Mouse (Mus musculus) lung, embryonic 14.5 days (tissue): ENCODE data around the gene Olfr1202. TPM values are rescaled to one million over a fixed set of nuclear protein-coding genes. Genes with fewer than 3 reads are reported as not detected.

Experiments used
- ATAC-seq: fragments of 200-750 bp; cut with Nextera tagmentation; 2 replicates; pipeline ENCODE4 v1.8.0; 2017; ENCODE audit warnings: mild to moderate bottlenecking, moderate TSS enrichment, moderate library complexity; ENCODE audit not compliant: insufficient read depth
- DNase-seq: peaks from one replicate; pipeline ENCODE4 v3.0.0-alpha.2; 2015
- H3K27ac ChIP-seq: fragments of 300-500 bp; sonication (generic); 2 replicates; pipeline ENCODE4 v1.5.1; 2014; ENCODE audit warnings: low read depth, mild to moderate bottlenecking, moderate library complexity
- H3K27me3 ChIP-seq: fragments of 300-500 bp; sonication (generic); 2 replicates; pipeline ENCODE4 v1.6.1; 2014; ENCODE audit warnings: low read length, control low read depth; ENCODE audit not compliant: insufficient read depth
- H3K36me3 ChIP-seq: fragments of 300-500 bp; sonication (generic); 2 replicates; pipeline ENCODE4 v1.6.1; 2014; ENCODE audit warnings: control low read depth; ENCODE audit not compliant: insufficient read depth
- H3K4me1 ChIP-seq: fragments of 300-500 bp; sonication (generic); 2 replicates; pipeline ENCODE4 v1.6.1; 2014; ENCODE audit warnings: antibody characterized with exemption, control low read depth; ENCODE audit not compliant: insufficient read depth
- H3K4me2 ChIP-seq: fragments of 300-500 bp; sonication (generic); 2 replicates; pipeline ENCODE4 v1.6.1; 2014; ENCODE audit warnings: mild to moderate bottlenecking
- H3K4me3 ChIP-seq: fragments of 300-500 bp; sonication (generic); 2 replicates; pipeline ENCODE4 v1.5.1; 2014; ENCODE audit warnings: low read depth, low read length
- H3K9ac ChIP-seq: fragments of 300-500 bp; sonication (generic); 2 replicates; pipeline ENCODE4 v1.6.1; 2014
- H3K9me3 ChIP-seq: fragments of 300-500 bp; sonication (generic); 2 replicates; pipeline ENCODE4 v1.6.1; 2016; ENCODE audit warnings: low read depth, low read length, control low read depth
- CTCF ChIP-seq: IDR thresholded peaks from 2 replicates; pipeline ENCODE4 v1.5.1; 2016; ENCODE audit warnings: antibody characterized with exemption, low read depth
- WGBS: fragments of 180-500 bp; shearing (Covaris S2); extraction: QIAGEN DNeasy Blood & Tissue Kit; methylation state at CpG from one replicate; pipeline ENCODE4 v1.1.7; 2014; 5-methylcytosine and 5-hydroxymethylcytosine counted together
- polyA plus RNA-seq: library from polyadenylated mRNA; unstranded; fragments of >200 nt; fragmentation: Nextera tagmentation; extraction: Ambion mirVana; gene quantifications from 2 replicates; pipeline ENCODE4 v1.2.1, GENCODE M21; 2014

The Olfr1202 gene
- not detected in 2 replicates for polyA plus RNA-seq

GRCm38 (mm10) chr2:88814196-88814595 is at the start of gene Olfr1202:
Olfr1202 (plus strand) TSS chr2:88814496.
- H3K36me3 ChIP-seq: no peaks in the 10 kb centered on the region
- H3K4me3 ChIP-seq: no peak within 1 kb of the TSS
- no peaks in the 10 kb centered on the region for H3K9me3 ChIP-seq
- no peaks in the 10 kb centered on the region for H3K4me1 ChIP-seq
- no peak within 1 kb of the TSS for H3K27ac ChIP-seq
- WGBS: 73% methylated on average over 1 of the region's 1 CpGs
- DNase-seq: no peak
- H3K27me3 ChIP-seq: no peaks in the 10 kb centered on the region
- H3K9ac ChIP-seq: no peak within 1 kb of the TSS
- no peak within 1 kb of the TSS for H3K4me2 ChIP-seq
- TF ChIP-seq CTCF: no peak
- ATAC-seq: no peak

DNA sequence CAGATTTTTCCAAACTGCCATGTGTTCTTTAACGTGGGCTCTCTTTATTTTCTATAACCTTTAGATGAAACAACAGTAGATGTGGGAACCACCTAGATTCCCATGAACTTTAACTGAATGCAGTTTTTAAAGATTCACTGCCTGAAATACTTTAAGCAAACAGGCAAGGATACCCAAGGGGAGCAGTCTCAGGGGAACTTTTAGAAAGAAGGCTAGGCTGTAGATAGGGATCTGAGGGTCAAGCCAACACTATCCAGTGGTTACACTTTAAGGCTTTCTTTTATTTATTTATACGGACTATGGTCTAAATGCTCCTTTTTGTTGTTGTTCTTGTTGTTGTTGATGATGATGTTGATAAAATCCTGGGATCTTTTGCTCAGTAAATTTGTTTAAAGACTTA is 43.9 kb upstream of the Olfr1202 start, which contains the start of gene Olfr1200:
Gene Olfr1200 (minus strand): TSS at position 101 of the 400 bp plus-strand sequence.
- Histone ChIP-seq H3K27me3 (no peaks in the 10 kb centered on the region), H3K4me2 (no peak within 1 kb of the TSS), H3K4me1 (no peaks in the 10 kb centered on the region), H3K27ac (no peak within 1 kb of the TSS), H3K9me3 (no peaks in the 10 kb centered on the region), H3K9ac (no peak within 1 kb of the TSS), H3K36me3 (no peaks in the 10 kb centered on the region), H3K4me3 (no peak within 1 kb of the TSS)
- ATAC-seq (no peak), DNase-seq (no peak)
- no peak for TF ChIP-seq CTCF
- 81% methylated on average over 2 of the region's 2 CpGs for WGBS

GRCm38 (mm10) chr2:88792736-88793135 is 21.6 kb upstream of the Olfr1202 start, which contains the start of gene Olfr1201:
Olfr1201 (plus strand) TSS chr2:88793036.
- no peak for TF ChIP-seq CTCF
- Histone ChIP-seq H3K27ac (no peak within 1 kb of the TSS), H3K4me2 (no peak within 1 kb of the TSS), H3K4me3 (no peak within 1 kb of the TSS), H3K36me3 (no peaks in the 10 kb centered on the region), H3K4me1 (no peaks in the 10 kb centered on the region), H3K27me3 (no peaks in the 10 kb centered on the region), H3K9ac (no peak within 1 kb of the TSS), H3K9me3 (no peaks in the 10 kb centered on the region)
- ATAC-seq: no peak
- 71% methylated on average over 6 of the region's 6 CpGs for WGBS
- no peak for DNase-seq

- Histone ChIP-seq H3K9me3 (no peaks in the 10 kb centered on the region), H3K36me3 (no peaks in the 10 kb centered on the region), H3K27ac (no peak within 1 kb of the TSS), H3K9ac (no peak within 1 kb of the TSS), H3K27me3 (no peaks in the 10 kb centered on the region), H3K4me2 (no peak within 1 kb of the TSS), H3K4me1 (no peaks in the 10 kb centered on the region), H3K4me3 (no peak within 1 kb of the TSS)
- DNase-seq (no peak), ATAC-seq (no peak)
- TF ChIP-seq CTCF: no peak
- 84% methylated on average over 2 of the region's 2 CpGs for WGBS
Measured at GRCm38 (mm10) chr2:88829437-88829836, 15.1 kb downstream of the Olfr1202 start, which contains the start of gene Olfr1205. Olfr1205 (plus strand) TSS chr2:88829737.

DNA sequence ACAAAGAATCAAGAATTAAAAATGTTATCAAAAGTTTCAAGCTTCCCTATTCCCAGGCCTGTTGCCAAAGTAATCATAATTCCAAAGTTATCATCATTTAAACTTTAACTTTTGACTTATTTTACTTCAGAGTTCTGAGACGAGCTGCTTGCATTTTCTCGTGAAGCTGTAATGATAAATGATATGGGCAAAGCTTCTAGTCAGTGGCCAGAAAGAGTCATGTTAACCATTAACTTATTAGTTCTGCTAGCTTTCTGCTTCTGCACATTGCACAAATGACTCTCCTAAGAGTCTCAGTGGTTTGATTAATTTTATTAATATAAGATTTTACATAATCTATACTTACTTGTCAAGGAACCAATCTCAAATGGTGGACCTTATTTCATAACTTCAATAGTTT is 24.2 kb downstream of the Olfr1202 start:
- ATAC-seq (no peak), DNase-seq (no peak)
- H3K9me3 ChIP-seq: no peaks in the 10 kb centered on the region
- no peak for TF ChIP-seq CTCF
- no peak overlapping the region for H3K4me2 ChIP-seq
- H3K4me1 ChIP-seq: no peaks in the 10 kb centered on the region
- no peaks in the 10 kb centered on the region for H3K27me3 ChIP-seq
- no peak overlapping the region for H3K9ac ChIP-seq
- H3K4me3 ChIP-seq: no peak overlapping the region
- WGBS: 44% methylated on average over 2 of the region's 2 CpGs
- no peaks in the 10 kb centered on the region for H3K36me3 ChIP-seq
- H3K27ac ChIP-seq: no peak overlapping the region

GRCm38 (mm10) chr2:88848992-88849391 is 34.7 kb downstream of the Olfr1202 start, which contains the start of gene Olfr1204:
Olfr1204 (plus strand) TSS chr2:88849292.
- Histone ChIP-seq H3K36me3 (no peaks in the 10 kb centered on the region), H3K9me3 (no peaks in the 10 kb centered on the region), H3K4me1 (no peaks in the 10 kb centered on the region), H3K9ac (no peak within 1 kb of the TSS), H3K27ac (no peak within 1 kb of the TSS), H3K4me2 (no peak within 1 kb of the TSS), H3K4me3 (no peak within 1 kb of the TSS), H3K27me3 (no peaks in the 10 kb centered on the region)
- ATAC-seq: no peak
- WGBS: 87% methylated on average over 1 of the region's 1 CpGs
- TF ChIP-seq CTCF: no peak
- DNase-seq: no peak

DNA sequence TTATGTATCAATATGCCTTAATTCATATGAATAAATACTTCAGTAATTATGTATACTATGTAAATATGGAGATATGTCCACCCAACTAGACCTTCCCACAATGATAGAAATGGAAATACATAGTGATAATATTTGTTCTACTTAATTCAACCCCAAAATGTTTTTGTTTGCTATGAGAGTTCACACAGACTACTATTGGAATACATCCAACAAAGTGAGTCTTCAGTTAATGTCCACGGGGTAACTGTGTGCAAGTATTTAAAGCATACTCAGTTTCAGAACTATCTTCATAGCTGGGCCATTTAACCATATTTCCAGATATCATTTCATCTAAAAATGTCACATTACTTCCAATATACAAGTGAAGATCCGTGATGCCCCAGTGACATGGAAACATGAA is 48.6 kb downstream of the Olfr1202 start, which contains the start of gene Olfr1206:
Gene Olfr1206 (plus strand): TSS at position 301 of the 400 bp plus-strand sequence.
- no peaks in the 10 kb centered on the region for H3K9me3 ChIP-seq
- H3K4me1 ChIP-seq: no peaks in the 10 kb centered on the region
- no peaks in the 10 kb centered on the region for H3K27me3 ChIP-seq
- H3K4me3 ChIP-seq: no peak within 1 kb of the TSS
- DNase-seq (no peak), ATAC-seq (no peak)
- no peak for TF ChIP-seq CTCF
- H3K4me2 ChIP-seq: no peak within 1 kb of the TSS
- no peak within 1 kb of the TSS for H3K27ac ChIP-seq
- H3K36me3 ChIP-seq: no peaks in the 10 kb centered on the region
- 66% methylated on average over 2 of the region's 2 CpGs for WGBS
- no peak within 1 kb of the TSS for H3K9ac ChIP-seq

Other genes with a start within 250 kb of the Olfr1202 start
- gene Olfr1189, start 228.0 kb upstream of the Olfr1202 start, polyA plus RNA-seq: not detected in 2 replicates
- not detected in 2 replicates for gene Olfr1191-ps1, start 174.0 kb upstream of the Olfr1202 start, polyA plus RNA-seq
- gene Olfr1192-ps1, start 166.0 kb upstream of the Olfr1202 start, polyA plus RNA-seq: not detected in 2 replicates
- not detected in 2 replicates for gene Olfr1193, start 138.9 kb upstream of the Olfr1202 start, polyA plus RNA-seq
- gene Olfr1195, start 125.3 kb upstream of the Olfr1202 start, polyA plus RNA-seq: not detected in 2 replicates
- not detected in 2 replicates for gene Olfr1196, start 109.9 kb upstream of the Olfr1202 start, polyA plus RNA-seq
- not detected in 2 replicates for gene Olfr1197, start 82.1 kb upstream of the Olfr1202 start, polyA plus RNA-seq
- not detected in 2 replicates for gene Olfr1198, start 63.1 kb upstream of the Olfr1202 start, polyA plus RNA-seq
- not detected in 2 replicates for gene Olfr1199, start 54.0 kb upstream of the Olfr1202 start, polyA plus RNA-seq
- not detected in 2 replicates for gene Olfr1200, start 44.0 kb upstream of the Olfr1202 start, polyA plus RNA-seq
- gene Olfr1201, start 21.5 kb upstream of the Olfr1202 start, polyA plus RNA-seq: not detected in 2 replicates
- not detected in 2 replicates for gene Olfr1205, start 15.2 kb downstream of the Olfr1202 start, polyA plus RNA-seq
- not detected in 2 replicates for gene Olfr1204, start 34.8 kb downstream of the Olfr1202 start, polyA plus RNA-seq
- not detected in 2 replicates for gene Olfr1206, start 48.7 kb downstream of the Olfr1202 start, polyA plus RNA-seq
- gene Olfr1208, start 87.8 kb downstream of the Olfr1202 start, polyA plus RNA-seq: not detected in 2 replicates
- gene Olfr1209, start 100.7 kb downstream of the Olfr1202 start, polyA plus RNA-seq: not detected in 2 replicates
- not detected in 2 replicates for gene Olfr1211, start 123.6 kb downstream of the Olfr1202 start, polyA plus RNA-seq
- not detected in 2 replicates for gene Olfr1212, start 139.5 kb downstream of the Olfr1202 start, polyA plus RNA-seq
- not detected in 2 replicates for gene Gm13762, start 165.8 kb downstream of the Olfr1202 start, polyA plus RNA-seq
- not detected in 2 replicates for gene Olfr1214, start 178.2 kb downstream of the Olfr1202 start, polyA plus RNA-seq
- not detected in 2 replicates for gene Olfr1215, start 192.5 kb downstream of the Olfr1202 start, polyA plus RNA-seq
- gene Olfr1216, start 203.8 kb downstream of the Olfr1202 start, polyA plus RNA-seq: not detected in 2 replicates
- not detected in 2 replicates for gene Olfr1217, start 217.6 kb downstream of the Olfr1202 start, polyA plus RNA-seq
- gene Olfr1218, start 246.7 kb downstream of the Olfr1202 start, polyA plus RNA-seq: not detected in 2 replicates